Mouse (Mus musculus) kidney, adult 9 months (tissue): ENCODE results near the gene March4.

Experiments used
- DNase-seq: peaks from one replicate; pipeline ENCODE4 v3.0.0; 2022

Gene March4

DNA sequence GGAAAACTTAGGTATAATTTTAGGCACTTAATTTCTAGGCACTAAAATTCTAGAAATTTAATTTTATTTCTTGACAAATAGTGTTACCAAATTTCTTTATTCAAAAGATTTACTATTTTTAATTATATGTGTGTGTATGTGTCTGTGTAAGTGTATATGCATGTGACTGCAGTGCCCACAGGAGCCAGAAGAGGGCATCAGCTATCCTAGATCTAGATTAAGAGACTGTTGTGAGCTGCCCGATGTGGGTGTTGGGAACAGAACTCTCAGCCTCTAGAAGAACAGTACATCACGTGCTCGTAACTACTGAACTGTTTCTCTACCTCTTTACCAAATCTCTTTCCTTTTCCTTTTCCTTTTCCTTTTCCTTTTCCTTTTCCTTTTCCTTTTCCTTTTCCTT is 156.2 kb downstream of the March4 start:
- no peak for DNase-seq

DNA sequence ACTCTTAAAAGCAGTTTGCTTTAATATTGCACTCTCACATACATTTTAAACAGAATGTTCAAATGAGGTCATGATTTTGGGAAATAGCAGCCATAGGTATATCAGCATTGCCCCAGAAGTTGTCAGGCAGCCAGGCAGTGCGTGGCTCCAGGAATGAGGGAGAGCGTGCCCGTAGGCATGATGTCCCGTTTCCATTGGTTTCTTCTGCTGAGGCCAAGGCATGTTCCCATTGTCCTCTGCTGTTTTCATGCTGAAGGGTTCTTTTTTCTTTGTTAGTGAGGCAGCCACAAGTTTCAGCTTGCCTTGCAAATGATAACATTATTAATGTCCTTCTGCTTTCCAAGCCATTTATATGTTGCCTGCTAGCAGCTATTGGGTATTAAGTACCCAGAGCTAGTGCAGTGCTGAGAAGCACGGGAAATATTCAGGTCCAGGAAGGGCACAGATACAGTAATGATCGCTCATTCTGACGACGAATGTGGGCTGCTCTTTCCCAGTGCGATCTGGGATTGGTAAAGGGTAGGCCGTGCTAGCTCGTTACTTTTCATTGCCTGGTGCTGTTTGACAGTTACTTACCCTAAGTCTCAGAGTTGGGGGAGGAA is 156.9 kb downstream of the March4 start:
- no peak for DNase-seq

GRCm38 (mm10) chr1:72378151-72378550 is 158.6 kb downstream of the March4 start:
- DNase-seq: no peak
